Mouse (Mus musculus): ENCODE data around the gene Rps6ka5. TPM values are rescaled to one million over a fixed set of nuclear protein-coding genes. Genes with fewer than 3 reads are reported as not detected.

Gene Rps6ka5
- total and polyA plus RNA-seq, 3 experiments: 0.92 to 3.3 TPM; not detected in 1

- peaks cover 3 to 14% of the 10 kb centered on the region in 2 experiments; a peak in 3 of 4 replicates for H3K36me3 ChIP-seq (ENCODE audit: control insufficient read depth in 1 of 2, insufficient read depth in 2 of 2, low read length in 2 of 2)
- DNase-seq (ENCODE audit: low read depth, low spot score): no peak
- no peaks in the 10 kb centered on the region for H3K9me3 ChIP-seq (replicated peaks; ENCODE audit: insufficient read depth, low read length)
- H3K9ac ChIP-seq (ENCODE audit: control insufficient read depth, low read depth, low read length, poor library complexity, severe bottlenecking): no peak overlapping the region
- TF ChIP-seq GATA1 (IDR thresholded peaks at IDR 0.05; ENCODE audit: low read depth, low read length): no peak
- TF ChIP-seq MAX (IDR thresholded peaks at IDR 0.05; ENCODE audit: low read length): no peak
- no peak for TF ChIP-seq ZKSCAN1 (IDR thresholded peaks at IDR 0.05; ENCODE audit: low read depth, low read length)
- no peak for TF ChIP-seq MYB (IDR thresholded peaks at IDR 0.05; ENCODE audit: low read depth, low read length)
- TF ChIP-seq ZC3H11A (IDR thresholded peaks at IDR 0.05; ENCODE audit: low read depth, low read length): no peak
- no peak for TF ChIP-seq POLR2A (IDR thresholded peaks at IDR 0.05; ENCODE audit: control insufficient read depth in 1 of 2, insufficient read depth in 1 of 2, low read depth in 1 of 2, low read length in 2 of 2, poor library complexity in 1 of 2)
- TF ChIP-seq E2F4 (IDR thresholded peaks at IDR 0.05; ENCODE audit: borderline replicate concordance, low read depth, low read length): no peak
- no peak for TF ChIP-seq MEF2A (IDR thresholded peaks at IDR 0.05; ENCODE audit: extremely low read depth, insufficient replicate concordance, low read depth, low read length, poor library complexity, severe bottlenecking)
- no peak for TF ChIP-seq ZMIZ1 (IDR thresholded peaks at IDR 0.05; ENCODE audit: low read depth, low read length)
- no peak for TF ChIP-seq ETS1 (IDR thresholded peaks at IDR 0.05; ENCODE audit: low read depth, low read length)
- TF ChIP-seq KAT2A (conservative IDR thresholded peaks at IDR 0.05; ENCODE audit: low read depth, low read length): no peak
- TF ChIP-seq UBTF (IDR thresholded peaks at IDR 0.05; ENCODE audit: borderline replicate concordance, insufficient read depth, low read depth, low read length): no peak
- TF ChIP-seq CTCF (IDR thresholded peaks at IDR 0.05 in 2 of 3, conservative IDR thresholded peaks at IDR 0.05 in 1 of 3; ENCODE audit: control insufficient read depth in 1 of 3, insufficient read depth in 1 of 3, low read depth in 2 of 3, low read length in 3 of 3, poor library complexity in 1 of 3, severe bottlenecking in 1 of 3): no peak
- TF ChIP-seq SMC3 (IDR thresholded peaks at IDR 0.05; ENCODE audit: low read depth, low read length): no peak
- TF ChIP-seq ELF1 (IDR thresholded peaks at IDR 0.05; ENCODE audit: low read depth, low read length): no peak
- TF ChIP-seq CHD2 (IDR thresholded peaks at IDR 0.05; ENCODE audit: low read length): no peak
- no peak for TF ChIP-seq NELFE (IDR thresholded peaks at IDR 0.05; ENCODE audit: low read depth, low read length)
- no peak for TF ChIP-seq POLR2AphosphoS5 (IDR thresholded peaks at IDR 0.05; ENCODE audit: borderline replicate concordance, low read depth, low read length)
- no peak for TF ChIP-seq BHLHE40 (IDR thresholded peaks at IDR 0.05; ENCODE audit: borderline replicate concordance, low read depth, low read length)
- no peak for TF ChIP-seq MAZ (IDR thresholded peaks at IDR 0.05; ENCODE audit: low read depth, low read length)
- peaks cover 5 to 17% of the 10 kb centered on the region in 2 experiments for H3K4me1 ChIP-seq (ENCODE audit: control insufficient read depth in 1 of 2, insufficient read depth in 2 of 2, low read length in 2 of 2)
- H3K27me3 ChIP-seq (ENCODE audit: control insufficient read depth in 1 of 2, insufficient read depth in 2 of 2, low read length in 2 of 2): no peaks in the 10 kb centered on the region
- H3K4me3 ChIP-seq (ENCODE audit: control insufficient read depth in 1 of 2, insufficient read depth in 1 of 2, low read depth in 2 of 2, low read length in 2 of 2): no peak overlapping the region
- no peaks in the 10 kb centered on the region for H3K79me2 ChIP-seq (ENCODE audit: control insufficient read depth, insufficient read depth, low read length, poor library complexity)
- H3K27ac ChIP-seq (ENCODE audit: control insufficient read depth, low read depth, low read length): no peak overlapping the region
Measured at GRCm38 (mm10) chr12:100501261-100501660, 225.5 kb downstream of the Rps6ka5 start.

DNA sequence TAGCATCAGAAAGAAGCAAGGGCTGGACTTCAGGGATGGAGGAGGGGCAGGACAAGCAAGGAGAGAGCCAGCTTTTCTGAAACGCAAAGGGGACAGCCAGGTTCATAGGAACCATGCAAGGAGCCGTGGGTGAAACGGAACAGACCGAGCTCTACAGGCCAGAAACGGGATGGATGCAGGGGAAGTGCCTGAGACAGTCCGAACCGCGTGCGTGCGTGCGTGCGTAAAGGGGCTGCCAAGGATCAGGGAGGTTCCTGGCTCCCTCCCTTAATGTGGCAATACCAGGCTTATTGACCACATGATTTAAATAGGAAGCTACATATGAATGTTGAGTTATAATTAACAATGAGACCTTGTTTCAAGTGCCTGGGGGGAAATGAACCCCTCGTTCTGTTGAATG lies 227.3 kb downstream of the Rps6ka5 start:
- no peaks in the 10 kb centered on the region for H3K9me3 ChIP-seq (replicated peaks; ENCODE audit: insufficient read depth, low read length)
- H3K79me2 ChIP-seq (ENCODE audit: control insufficient read depth, insufficient read depth, low read length, poor library complexity): no peaks in the 10 kb centered on the region
- no peak for TF ChIP-seq USF1 (IDR thresholded peaks at IDR 0.05; ENCODE audit: low read depth, low read length)
- TF ChIP-seq CTCF (IDR thresholded peaks at IDR 0.05 in 2 of 3, conservative IDR thresholded peaks at IDR 0.05 in 1 of 3; ENCODE audit: control insufficient read depth in 1 of 3, insufficient read depth in 1 of 3, low read depth in 2 of 3, low read length in 3 of 3, poor library complexity in 1 of 3, severe bottlenecking in 1 of 3): no peak
- no peak for TF ChIP-seq NRF1 (IDR thresholded peaks at IDR 0.05; ENCODE audit: insufficient read depth, low read depth, low read length, poor library complexity, severe bottlenecking)
- no peak for TF ChIP-seq NELFE (IDR thresholded peaks at IDR 0.05; ENCODE audit: low read depth, low read length)
- no peak for TF ChIP-seq POLR2A (IDR thresholded peaks at IDR 0.05; ENCODE audit: control insufficient read depth in 1 of 2, insufficient read depth in 1 of 2, low read depth in 1 of 2, low read length in 2 of 2, poor library complexity in 1 of 2)
- TF ChIP-seq RCOR1 (IDR thresholded peaks at IDR 0.05; ENCODE audit: low read depth, low read length): no peak
- no peak for TF ChIP-seq MAFK (IDR thresholded peaks at IDR 0.05; ENCODE audit: borderline replicate concordance, low read depth, low read length)
- no peak for TF ChIP-seq ZNF384 (IDR thresholded peaks at IDR 0.05; ENCODE audit: low read depth, low read length)
- no peak for TF ChIP-seq GABPA (IDR thresholded peaks at IDR 0.05; ENCODE audit: low read depth, low read length)
- TF ChIP-seq TAL1 (IDR thresholded peaks at IDR 0.05; ENCODE audit: low read length): no peak
- TF ChIP-seq E2F4 (IDR thresholded peaks at IDR 0.05; ENCODE audit: borderline replicate concordance, low read depth, low read length): no peak
- no peak for TF ChIP-seq RAD21 (IDR thresholded peaks at IDR 0.05; ENCODE audit: low read depth, low read length)
- no peak for TF ChIP-seq SMC3 (IDR thresholded peaks at IDR 0.05; ENCODE audit: low read depth, low read length)
- no peak for TF ChIP-seq MEF2A (IDR thresholded peaks at IDR 0.05; ENCODE audit: extremely low read depth, insufficient replicate concordance, low read depth, low read length, poor library complexity, severe bottlenecking)
- no peak for TF ChIP-seq MYB (IDR thresholded peaks at IDR 0.05; ENCODE audit: low read depth, low read length)
- DNase-seq (ENCODE audit: low read depth, low spot score): no peak
- no peak overlapping the region for H3K9ac ChIP-seq (ENCODE audit: control insufficient read depth, low read depth, low read length, poor library complexity, severe bottlenecking)
- peaks cover 3 to 7% of the 10 kb centered on the region in 2 experiments for H3K36me3 ChIP-seq (ENCODE audit: control insufficient read depth in 1 of 2, insufficient read depth in 2 of 2, low read length in 2 of 2)
- no peaks in the 10 kb centered on the region for H3K27me3 ChIP-seq (ENCODE audit: control insufficient read depth in 1 of 2, insufficient read depth in 2 of 2, low read length in 2 of 2)
- no peak overlapping the region for H3K4me3 ChIP-seq (ENCODE audit: control insufficient read depth in 1 of 2, insufficient read depth in 1 of 2, low read depth in 2 of 2, low read length in 2 of 2)
- H3K27ac ChIP-seq (ENCODE audit: control insufficient read depth, low read depth, low read length): no peak overlapping the region
- H3K4me1 ChIP-seq (ENCODE audit: control insufficient read depth in 1 of 2, insufficient read depth in 2 of 2, low read length in 2 of 2): peaks cover 0 to 12% of the 10 kb centered on the region in 2 experiments; a peak in 2 of 4 replicates

All from MEL (cell line).